Mouse (Mus musculus) cerebellum, adult 11 months (tissue): ENCODE data around the gene Gm11114.

Source experiments
- DNase-seq: peaks from one replicate; pipeline ENCODE4 v3.0.0; 2022

Gm11114 gene

GRCm38 (mm10) chr9:85312473-85312872 lies at the start of gene Gm11114:
Gene Gm11114, plus strand, starts transcription at chr9:85312773.
- DNase-seq = no peak

- no peak for DNase-seq
Observed at GRCm38 (mm10) chr9:85266847-85267246, 45.7 kb upstream of the Gm11114 start.

DNA sequence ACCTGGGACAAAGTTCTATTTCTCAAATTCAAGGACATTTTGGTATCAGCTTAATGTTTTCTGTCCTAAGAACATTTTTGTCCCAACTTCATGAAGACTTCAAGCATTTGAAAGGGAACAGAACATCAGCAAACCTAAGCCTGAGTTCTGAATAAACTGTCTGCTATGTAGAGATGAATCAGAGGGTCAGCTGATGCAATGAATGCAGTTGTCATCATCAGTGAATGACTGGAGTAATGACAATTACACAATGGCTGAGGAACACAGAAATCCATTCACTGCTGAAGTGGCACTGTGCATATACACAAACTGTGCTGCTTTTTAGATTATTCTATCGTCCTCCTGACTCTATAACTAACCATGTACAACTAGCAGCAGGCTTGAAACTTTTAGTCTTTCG lies 38.5 kb upstream of the Gm11114 start:
- no peak for DNase-seq

- no peak for DNase-seq
Observed at GRCm38 (mm10) chr9:85302849-85303248, 9.7 kb upstream of the Gm11114 start.

GRCm38 (mm10) chr9:85303378-85303777 lies 9.2 kb upstream of the Gm11114 start:
- DNase-seq = no peak

DNA sequence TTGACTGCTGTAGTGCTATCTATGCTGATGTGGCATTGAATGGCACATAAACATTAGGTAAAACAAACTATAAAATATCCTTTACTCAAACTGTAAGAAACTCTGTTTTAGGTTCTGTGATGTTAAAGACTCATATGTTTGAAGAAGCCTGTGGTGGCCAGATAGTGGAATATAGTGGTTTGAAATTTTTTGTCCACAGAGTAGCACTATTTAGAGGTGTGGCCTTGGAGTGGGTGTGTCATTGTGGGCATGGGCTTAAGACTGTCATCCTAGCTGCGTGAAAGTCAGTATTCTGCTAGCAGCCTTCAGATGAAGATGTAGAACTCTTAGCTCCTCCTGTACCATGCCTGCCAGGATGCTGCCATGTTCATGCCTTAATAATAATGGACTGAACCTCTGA lies 3.5 kb downstream of the Gm11114 start:
- no peak for DNase-seq

- DNase-seq = no peak
Observed at GRCm38 (mm10) chr9:85320167-85320951, 7.8 kb downstream of the Gm11114 start.

GRCm38 (mm10) chr9:85324158-85324875 lies 11.7 kb downstream of the Gm11114 start:
- no peak for DNase-seq

DNA sequence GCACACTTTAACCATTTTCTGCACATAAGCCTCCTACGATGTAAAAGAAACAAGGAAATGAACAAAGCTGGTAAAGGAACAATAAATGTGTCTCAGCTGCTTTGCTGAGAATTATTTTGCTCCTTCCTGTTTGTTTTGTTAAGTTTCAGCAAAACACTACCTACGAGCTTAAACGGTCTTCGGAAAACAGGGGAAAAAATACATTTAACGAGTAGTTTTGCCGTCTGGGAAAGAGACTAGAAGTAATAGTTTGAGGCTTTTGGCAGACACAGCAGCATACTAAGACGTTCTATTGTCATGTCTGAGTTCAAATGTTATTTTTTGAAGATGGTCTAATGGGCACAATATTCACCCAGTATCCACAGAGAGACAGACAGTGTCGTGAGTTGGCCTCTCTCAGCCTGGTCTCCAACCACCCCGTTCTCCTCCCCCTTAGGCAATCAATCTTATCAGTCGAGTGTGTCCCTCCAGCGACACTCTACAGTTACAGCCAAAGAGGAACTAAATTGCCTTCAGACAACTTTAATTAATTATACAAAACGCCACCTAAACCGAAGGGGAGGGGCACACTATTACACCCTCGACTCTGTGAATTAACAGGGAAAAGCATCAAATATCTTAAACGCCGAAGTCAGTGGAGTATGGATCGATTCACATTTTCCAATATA lies 12.8 kb downstream of the Gm11114 start:
- DNase-seq = no peak

GRCm38 (mm10) chr9:85326292-85327241 lies 14.0 kb downstream of the Gm11114 start:
- no peak for DNase-seq

GRCm38 (mm10) chr9:85327242-85328211 lies 15.0 kb downstream of the Gm11114 start, which contains the start of gene Tent5a:
Gene Tent5a, minus strand, starts transcription at chr9:85327348.
- DNase-seq = no peak

DNA sequence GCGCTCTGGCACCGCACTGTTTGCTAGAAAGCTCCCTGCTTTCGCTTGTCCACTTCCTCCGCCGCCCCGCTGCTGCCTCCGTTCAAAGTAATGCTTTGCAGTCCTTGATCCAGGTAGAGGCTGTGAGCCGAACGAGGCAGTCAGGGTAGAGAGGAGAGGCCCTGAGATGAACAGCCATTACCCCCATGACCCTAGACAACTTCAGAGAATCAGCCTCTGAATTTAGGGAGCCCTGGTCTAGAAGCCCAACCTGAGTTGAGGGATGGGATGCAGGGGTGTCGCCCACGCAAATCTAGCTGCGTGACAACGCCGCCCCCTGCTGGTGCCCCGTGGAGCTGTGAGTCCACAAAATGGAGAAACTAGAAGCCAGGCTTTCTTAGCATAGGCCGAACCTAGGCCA lies 15.7 kb downstream of the Gm11114 start:
- DNase-seq = peak; percentile 23

DNA sequence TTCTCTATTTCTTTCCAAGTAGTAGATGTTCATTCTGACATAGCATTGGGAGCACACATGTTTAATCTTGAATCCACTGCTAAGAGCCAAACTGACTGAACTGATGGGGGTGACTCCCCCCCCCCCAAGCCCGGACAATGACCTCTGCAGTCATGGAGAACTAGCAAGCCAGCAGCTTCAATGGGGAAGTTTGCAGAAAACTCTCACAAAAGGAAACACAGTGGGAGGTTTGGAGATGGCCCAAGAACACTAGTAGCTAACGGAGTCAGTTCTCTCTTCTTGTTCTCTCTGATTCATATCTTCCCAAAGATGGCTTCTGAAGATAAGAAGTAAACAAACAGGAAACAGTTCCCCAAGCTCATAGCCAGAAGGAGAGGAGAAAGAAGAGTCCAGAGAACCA lies 18.9 kb downstream of the Gm11114 start:
- no peak for DNase-seq

GRCm38 (mm10) chr9:85336046-85336445 lies 23.5 kb downstream of the Gm11114 start:
- no peak for DNase-seq

DNA sequence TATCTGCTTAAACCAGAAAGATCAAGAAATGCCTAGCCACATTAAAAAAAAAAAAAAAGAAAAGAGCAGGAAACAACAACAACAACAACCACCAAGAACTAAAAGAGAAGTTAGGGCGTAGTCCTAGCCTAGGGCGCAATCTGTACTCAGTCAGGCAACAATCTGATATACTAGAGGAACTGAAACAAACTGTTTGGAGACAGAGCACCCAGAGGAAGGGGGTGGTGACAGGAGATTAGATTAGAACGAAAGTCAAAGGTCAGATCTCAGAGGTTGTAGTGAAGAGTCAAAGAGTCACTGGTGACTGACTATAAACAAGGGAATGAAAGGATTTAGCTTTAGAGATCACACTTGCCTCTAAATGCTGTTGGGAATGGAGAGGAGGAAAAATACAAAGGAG lies 27.7 kb downstream of the Gm11114 start:
- no peak for DNase-seq

GRCm38 (mm10) chr9:85342892-85343785 lies 30.6 kb downstream of the Gm11114 start:
- DNase-seq = no peak

GRCm38 (mm10) chr9:85347823-85348523 lies 35.4 kb downstream of the Gm11114 start:
- no peak for DNase-seq

- no peak for DNase-seq
Observed at GRCm38 (mm10) chr9:85355559-85355958, 43.0 kb downstream of the Gm11114 start.

DNA sequence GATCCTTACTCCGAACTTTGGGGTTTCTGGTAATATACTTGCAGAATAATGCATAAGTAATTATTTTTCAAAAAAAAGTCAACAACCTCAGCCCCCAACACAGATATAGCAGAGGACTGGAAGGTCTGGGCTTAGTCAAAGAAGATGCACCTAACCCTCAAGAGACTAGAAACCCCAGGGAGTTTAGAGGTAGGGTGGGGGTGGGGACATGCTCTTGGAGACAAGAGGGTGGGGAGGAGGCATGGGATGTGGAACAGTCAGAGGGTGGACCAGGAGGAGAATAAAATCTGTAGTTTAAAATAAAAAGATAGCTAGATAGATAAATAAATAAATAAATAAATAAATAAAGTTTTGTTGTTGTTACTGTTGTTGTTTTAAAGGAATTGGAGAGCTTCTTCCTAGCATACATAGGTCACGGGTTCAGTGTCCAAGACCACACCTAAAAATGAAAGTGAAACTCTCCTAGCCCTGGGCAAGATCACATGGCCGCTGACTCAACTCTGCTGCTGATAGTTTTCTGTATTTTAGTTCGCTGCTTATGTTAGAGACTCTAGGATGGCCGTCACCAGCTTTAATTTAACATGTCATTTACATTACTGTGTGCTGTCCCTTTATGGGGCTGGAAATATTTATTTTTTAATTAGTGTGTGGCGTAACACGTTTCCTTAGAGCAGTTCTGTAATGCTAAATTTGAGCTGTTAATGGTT lies 44.7 kb downstream of the Gm11114 start:
- DNase-seq = no peak
